Mouse (Mus musculus) lung, postnatal 0 days (tissue): Measurements from ENCODE around the gene Vipr1. TPM values are rescaled to one million over a fixed set of nuclear protein-coding genes. Genes with fewer than 3 reads are reported as not detected.
A peak's percentile ranks its signal among the peaks of the same experiment; 100 is the strongest.

ENCODE experiments used
- ATAC-seq: fragments of 200-750 bp; cut with Nextera tagmentation; 2 replicates; pipeline ENCODE4 v1.8.0; 2017; ENCODE audit warnings: moderate library complexity
- DNase-seq: peaks from one replicate; pipeline ENCODE4 v3.0.0-alpha.2; 2016; ENCODE audit warnings: low spot score
- H3K27ac ChIP-seq: fragments of 300-500 bp; sonication (generic); 2 replicates; pipeline ENCODE4 v1.5.1; 2014; ENCODE audit warnings: antibody characterized with exemption, mild to moderate bottlenecking, low read length, mixed read lengths
- H3K27me3 ChIP-seq: fragments of 300-500 bp; sonication (generic); replicated peaks from 2 replicates; pipeline ENCODE4 v1.6.1; 2014; ENCODE audit warnings: low read length, mixed read lengths; ENCODE audit not compliant: insufficient read depth
- H3K36me3 ChIP-seq: fragments of 300-500 bp; sonication (generic); 2 replicates; pipeline ENCODE4 v1.6.1; 2014; ENCODE audit warnings: low read length, mixed read lengths; ENCODE audit not compliant: insufficient read depth
- H3K4me1 ChIP-seq: fragments of 300-500 bp; sonication (generic); 2 replicates; pipeline ENCODE4 v1.6.1; 2014; ENCODE audit warnings: antibody characterized with exemption, low read depth, low read length, mixed read lengths; ENCODE audit not compliant: insufficient read depth
- H3K4me2 ChIP-seq: fragments of 300-500 bp; sonication (generic); replicated peaks from 2 replicates; pipeline ENCODE4 v1.6.1; 2014; ENCODE audit warnings: low read depth, mild to moderate bottlenecking, low read length, moderate library complexity, mixed read lengths
- H3K4me3 ChIP-seq: fragments of 300-500 bp; sonication (generic); 2 replicates; pipeline ENCODE4 v1.5.1; 2014; ENCODE audit warnings: low read depth, low read length
- H3K9ac ChIP-seq: fragments of 300-500 bp; sonication (generic); replicated peaks from 2 replicates; pipeline ENCODE4 v1.6.1; 2014; ENCODE audit warnings: low read depth, mild to moderate bottlenecking
- H3K9me3 ChIP-seq: fragments of 300-500 bp; sonication (generic); 2 replicates; pipeline ENCODE4 v1.6.1; 2016; ENCODE audit warnings: low read length, mixed read lengths
- CTCF ChIP-seq: IDR thresholded peaks from 2 replicates; pipeline ENCODE4 v1.5.1; 2016; ENCODE audit warnings: antibody characterized with exemption, mild to moderate bottlenecking
- EP300 ChIP-seq: IDR thresholded peaks from 2 replicates; pipeline ENCODE4 v1.6.1; 2016; ENCODE audit warnings: antibody characterized with exemption, mild to moderate bottlenecking, control low read depth
- WGBS: fragments of 180-500 bp; shearing (Covaris S2); extraction: QIAGEN DNeasy Blood & Tissue Kit; methylation state at CpG from one replicate; pipeline ENCODE4 v1.1.7; 2014; 5-methylcytosine and 5-hydroxymethylcytosine counted together
- polyA plus RNA-seq: library from polyadenylated mRNA; unstranded; fragments of >200 nt; fragmentation: Nextera tagmentation; extraction: Ambion mirVana; gene quantifications from 2 replicates; pipeline ENCODE4 v1.2.1, GENCODE M21; 2015

Gene Vipr1
- polyA plus RNA-seq, 1 experiment from 2014 or later = 0.20 TPM

- Histone ChIP-seq H3K4me1 (peaks cover 6% of the 10 kb centered on the region; the same call in 1 of the 2 replicates), H3K27me3 (no peaks in the 10 kb centered on the region), H3K9ac (no peak overlapping the region), H3K36me3 (no peaks in the 10 kb centered on the region; the same call in 1 of the 2 replicates), H3K4me2 (no peak overlapping the region), H3K9me3 (no peaks in the 10 kb centered on the region), H3K27ac (no peak overlapping the region), H3K4me3 (no peak overlapping the region)
- TF ChIP-seq CTCF (no peak), EP300 (no peak)
- no peak for ATAC-seq
- no peak for DNase-seq
- 60% methylated on average over 2 of the region's 2 CpGs for WGBS
These were observed 74.5 kb downstream of the Vipr1 start for GRCm38 (mm10) chr9:121717048-121717447.

- H3K9me3 ChIP-seq = no peaks in the 10 kb centered on the region
- no peaks in the 10 kb centered on the region for H3K36me3 ChIP-seq
- peaks cover 6% of the 10 kb centered on the region; the same call in 1 of the 2 replicates for H3K4me1 ChIP-seq
- H3K4me3 ChIP-seq = peak overlapping the region; percentile 89
- 62% methylated on average over 15 of the region's 15 CpGs for WGBS
- ATAC-seq (no peak), DNase-seq (peak; percentile 50)
- TF ChIP-seq CTCF (no peak), EP300 (no peak)
- peak overlapping the region; percentile 40 for H3K4me2 ChIP-seq
- H3K9ac ChIP-seq = 0 out of 2 replicates have a peak overlapping the region, but pooled peaks have one; percentile 9
- peak overlapping the region; percentile 98 for H3K27ac ChIP-seq
- no peaks in the 10 kb centered on the region for H3K27me3 ChIP-seq
These were observed 75.7 kb downstream of the Vipr1 start for GRCm38 (mm10) chr9:121718070-121718705.

GRCm38 (mm10) chr9:121718792-121719318 is 76.3 kb downstream of the Vipr1 start, which contains the start of gene Nktr:
Gene Nktr, plus strand, starts transcription at chr9:121719169.
- H3K9me3 ChIP-seq = no peaks in the 10 kb centered on the region
- H3K36me3 ChIP-seq = no peaks in the 10 kb centered on the region
- ATAC-seq (peak; percentile 99), DNase-seq (peak; percentile 100)
- no peaks in the 10 kb centered on the region for H3K27me3 ChIP-seq
- H3K4me3 ChIP-seq = peak within 1 kb of the TSS; percentile 89
- H3K9ac ChIP-seq = peak within 1 kb of the TSS; percentile 94
- WGBS = 0% methylated on average over 42 of the region's 61 CpGs
- peak; percentile 54 for TF ChIP-seq CTCF
- TF ChIP-seq EP300 = peak; percentile 54; the same call in 1 of the 2 replicates
- peaks cover 6% of the 10 kb centered on the region; the same call in 1 of the 2 replicates for H3K4me1 ChIP-seq
- peak within 1 kb of the TSS; percentile 61 for H3K4me2 ChIP-seq
- H3K27ac ChIP-seq = peak within 1 kb of the TSS; percentile 98

- ATAC-seq (peak; percentile 36), DNase-seq (peak; percentile 59)
- Histone ChIP-seq H3K9me3 (no peaks in the 10 kb centered on the region), H3K4me2 (peak overlapping the region; percentile 61), H3K4me3 (peak overlapping the region; percentile 89), H3K4me1 (peaks cover 6% of the 10 kb centered on the region; the same call in 1 of the 2 replicates), H3K9ac (peak overlapping the region; percentile 94), H3K27ac (peak overlapping the region; percentile 98), H3K27me3 (no peaks in the 10 kb centered on the region), H3K36me3 (no peaks in the 10 kb centered on the region)
- under 1% methylated on average over 58 of the region's 87 CpGs for WGBS
- TF ChIP-seq CTCF = 0 out of 2 replicates have a peak, but pooled peaks have one; percentile 4
- no peak for TF ChIP-seq EP300
These were observed 77.1 kb downstream of the Vipr1 start for GRCm38 (mm10) chr9:121719347-121720331.

Other genes starting within 250 kb of the Vipr1 start
- gene Cck, start 147.0 kb upstream of the Vipr1 start, polyA plus RNA-seq = 0.23 TPM in 1 of 2 replicates, not detected in the other
- gene Lyzl4, start 620 bp upstream of the Vipr1 start, polyA plus RNA-seq = not detected in 2 replicates
- 6.1 and 7.7 TPM in 2 replicates for gene Sec22c, start 62.8 kb downstream of the Vipr1 start, polyA plus RNA-seq
- gene Ss18l2, start 67.6 kb downstream of the Vipr1 start, polyA plus RNA-seq = 79.7 and 104 TPM in 2 replicates
- 43.6 and 51.3 TPM in 2 replicates for gene Nktr, start 76.5 kb downstream of the Vipr1 start, polyA plus RNA-seq
- gene Zfp651, start 116.6 kb downstream of the Vipr1 start, polyA plus RNA-seq = 10.7 and 11.2 TPM in 2 replicates
- 0.05 TPM in 1 of 2 replicates, not detected in the other for gene Klhl40, start 134.9 kb downstream of the Vipr1 start, polyA plus RNA-seq
- gene Hhatl, start 149.8 kb downstream of the Vipr1 start, polyA plus RNA-seq = 0.73 and 1.0 TPM in 2 replicates
- 1.8 and 2.0 TPM in 2 replicates for gene Ccdc13, start 196.7 kb downstream of the Vipr1 start, polyA plus RNA-seq
- gene Higd1a, start 215.6 kb downstream of the Vipr1 start, polyA plus RNA-seq = 164 and 206 TPM in 2 replicates